Mouse (Mus musculus): ENCODE data around the gene B9d2. TPM values are rescaled to one million over a fixed set of nuclear protein-coding genes. Genes with fewer than 3 reads are reported as not detected.

Gene B9d2
- polyA plus RNA-seq, 1 experiment from 2014 or later: 49.8 TPM

- H3K36me3 ChIP-seq (ENCODE audit: control insufficient read depth, insufficient read depth, low read length): no peaks in the 10 kb centered on the region
- H3K27me3 ChIP-seq (ENCODE audit: control insufficient read depth, insufficient read depth, low read depth, low read length): peaks cover 62% of the 10 kb centered on the region
- H3K4me2 ChIP-seq (ENCODE audit: low read length): peak overlapping the region; percentile 71
- H3K4me1 ChIP-seq (ENCODE audit: control insufficient read depth, insufficient read depth, low read length): peaks cover 25% of the 10 kb centered on the region
- peak overlapping the region; percentile 41 for H3K4me3 ChIP-seq (ENCODE audit: low read depth, low read length)
- ATAC-seq: no peak
- whole genome bisulfite sequencing: 1% methylated on average over 50 of the region's 52 CpGs
- no peak overlapping the region for H3K27ac ChIP-seq (ENCODE audit: low read length)
- peak overlapping the region; percentile 54; the same call in 1 of the 2 replicates for H3K9ac ChIP-seq (ENCODE audit: low read depth, low read length)
- no peaks in the 10 kb centered on the region for H3K9me3 ChIP-seq (replicated peaks; ENCODE audit: control insufficient read depth, low read length, poor library complexity, severe bottlenecking)
Observed at GRCm38 (mm10) chr7:25688810-25689586, 8.4 kb downstream of the B9d2 start.

DNA sequence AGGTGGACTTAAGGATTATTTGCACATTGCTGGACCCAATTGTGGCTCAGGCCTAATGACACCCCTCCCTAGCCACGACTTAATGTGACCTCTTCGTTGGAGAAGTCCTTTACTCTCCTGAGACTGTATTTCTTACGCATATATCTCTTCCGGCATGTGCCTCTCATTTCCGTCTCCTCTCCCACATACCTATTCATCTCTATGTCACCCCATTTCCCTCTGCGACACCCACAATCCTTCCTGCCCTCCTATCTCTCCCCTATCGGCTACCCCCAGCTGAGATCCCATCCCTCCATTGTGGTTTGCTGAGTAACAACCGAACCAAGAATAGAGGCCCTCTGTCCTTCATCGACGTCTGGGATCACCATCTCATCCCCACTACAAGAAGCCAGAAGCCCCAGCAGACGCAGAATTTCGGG lies 9.0 kb downstream of the B9d2 start:
- Histone ChIP-seq H3K27ac (ENCODE audit: low read length) (no peak overlapping the region), H3K27me3 (ENCODE audit: control insufficient read depth, insufficient read depth, low read depth, low read length) (peaks cover 62% of the 10 kb centered on the region), H3K4me3 (ENCODE audit: low read depth, low read length) (peak overlapping the region; percentile 41), H3K36me3 (ENCODE audit: control insufficient read depth, insufficient read depth, low read length) (no peaks in the 10 kb centered on the region), H3K9me3 (replicated peaks; ENCODE audit: control insufficient read depth, low read length, poor library complexity, severe bottlenecking) (no peaks in the 10 kb centered on the region), H3K9ac (ENCODE audit: low read depth, low read length) (no peak overlapping the region; the same call in 1 of the 2 replicates), H3K4me2 (ENCODE audit: low read length) (peak overlapping the region; percentile 71), H3K4me1 (ENCODE audit: control insufficient read depth, insufficient read depth, low read length) (peaks cover 25% of the 10 kb centered on the region)
- WGBS: 13% methylated on average over 12 of the region's 12 CpGs
- ATAC-seq: no peak

- Histone ChIP-seq H3K27me3 (ENCODE audit: control insufficient read depth, insufficient read depth, low read depth, low read length) (peaks cover 62% of the 10 kb centered on the region), H3K9me3 (replicated peaks; ENCODE audit: control insufficient read depth, low read length, poor library complexity, severe bottlenecking) (no peaks in the 10 kb centered on the region), H3K36me3 (ENCODE audit: control insufficient read depth, insufficient read depth, low read length) (no peaks in the 10 kb centered on the region), H3K4me1 (ENCODE audit: control insufficient read depth, insufficient read depth, low read length) (peaks cover 25% of the 10 kb centered on the region), H3K4me3 (ENCODE audit: low read depth, low read length) (no peak overlapping the region), H3K9ac (ENCODE audit: low read depth, low read length) (no peak overlapping the region), H3K27ac (ENCODE audit: low read length) (no peak overlapping the region), H3K4me2 (ENCODE audit: low read length) (no peak overlapping the region; the same call in 1 of the 2 replicates)
- no peak for ATAC-seq
- WGBS: 38% methylated on average over 5 of the region's 5 CpGs
Observed at GRCm38 (mm10) chr7:25690051-25690450, 9.5 kb downstream of the B9d2 start.

DNA sequence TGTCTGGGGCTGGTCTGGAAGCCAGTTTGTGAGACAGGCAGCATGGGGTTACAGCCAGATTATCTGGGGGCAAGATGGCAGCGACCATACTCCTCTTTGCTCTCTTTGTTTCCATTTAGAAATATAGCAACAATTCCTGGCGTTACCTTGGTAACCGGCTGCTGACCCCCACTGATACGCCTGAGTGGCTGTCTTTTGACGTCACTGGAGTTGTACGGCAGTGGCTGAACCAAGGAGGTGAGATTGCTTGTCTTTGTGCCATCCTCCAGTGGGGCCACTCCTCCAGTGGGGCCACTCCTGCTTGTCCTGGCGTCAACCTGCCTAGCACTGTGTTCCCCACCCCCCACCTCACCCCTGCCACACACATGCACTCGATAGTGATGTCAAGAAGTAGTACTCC lies 13.5 kb downstream of the B9d2 start:
- Histone ChIP-seq H3K9me3 (replicated peaks; ENCODE audit: control insufficient read depth, low read length, poor library complexity, severe bottlenecking) (no peaks in the 10 kb centered on the region), H3K27ac (ENCODE audit: low read length) (peak overlapping the region; percentile 45; the same call in 1 of the 2 replicates), H3K4me1 (ENCODE audit: control insufficient read depth, insufficient read depth, low read length) (peaks cover 3% of the 10 kb centered on the region; the same call in 1 of the 2 replicates), H3K36me3 (ENCODE audit: control insufficient read depth, insufficient read depth, low read length) (no peaks in the 10 kb centered on the region), H3K4me3 (ENCODE audit: low read depth, low read length) (no peak overlapping the region), H3K4me2 (ENCODE audit: low read length) (no peak overlapping the region), H3K27me3 (ENCODE audit: control insufficient read depth, insufficient read depth, low read depth, low read length) (peaks cover 25% of the 10 kb centered on the region), H3K9ac (ENCODE audit: low read depth, low read length) (no peak overlapping the region)
- peak; percentile 71 for ATAC-seq
- 39% methylated on average over 8 of the region's 8 CpGs for WGBS

GRCm38 (mm10) chr7:25699851-25700250 lies 19.3 kb downstream of the B9d2 start:
- Histone ChIP-seq H3K4me3 (ENCODE audit: low read depth, low read length) (no peak overlapping the region), H3K9ac (ENCODE audit: low read depth, low read length) (no peak overlapping the region), H3K27me3 (ENCODE audit: control insufficient read depth, insufficient read depth, low read depth, low read length) (no peaks in the 10 kb centered on the region), H3K9me3 (replicated peaks; ENCODE audit: control insufficient read depth, low read length, poor library complexity, severe bottlenecking) (no peaks in the 10 kb centered on the region), H3K4me2 (ENCODE audit: low read length) (no peak overlapping the region), H3K36me3 (ENCODE audit: control insufficient read depth, insufficient read depth, low read length) (no peaks in the 10 kb centered on the region), H3K4me1 (ENCODE audit: control insufficient read depth, insufficient read depth, low read length) (peaks cover 4% of the 10 kb centered on the region), H3K27ac (ENCODE audit: low read length) (no peak overlapping the region)
- no peak for ATAC-seq
- 57% methylated on average over 13 of the region's 13 CpGs for WGBS

DNA sequence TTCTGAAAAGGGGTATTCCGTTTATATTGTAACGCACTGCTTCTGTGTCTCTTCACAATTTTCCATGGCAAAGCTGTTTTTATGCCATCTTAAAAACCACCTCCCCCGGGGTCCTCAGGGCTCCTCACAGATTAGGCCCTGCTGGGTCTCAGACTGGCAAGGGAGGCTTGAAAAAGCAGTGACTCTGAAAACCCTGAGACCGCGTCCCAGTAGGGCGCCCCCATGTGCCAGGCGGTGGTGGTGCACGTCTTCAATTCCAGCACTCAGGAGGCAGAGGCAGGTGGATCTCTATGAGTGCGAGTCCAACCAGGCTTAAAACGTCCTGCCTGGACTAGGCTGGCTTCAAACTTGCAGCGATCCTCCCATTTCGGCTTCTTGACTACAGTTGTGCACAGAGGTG lies 20.2 kb downstream of the B9d2 start:
- H3K36me3 ChIP-seq (ENCODE audit: control insufficient read depth, insufficient read depth, low read length): no peaks in the 10 kb centered on the region
- H3K27ac ChIP-seq (ENCODE audit: low read length): no peak overlapping the region
- H3K4me3 ChIP-seq (ENCODE audit: low read depth, low read length): no peak overlapping the region
- H3K9me3 ChIP-seq (replicated peaks; ENCODE audit: control insufficient read depth, low read length, poor library complexity, severe bottlenecking): no peaks in the 10 kb centered on the region
- WGBS: 76% methylated on average over 12 of the region's 12 CpGs
- H3K4me2 ChIP-seq (ENCODE audit: low read length): no peak overlapping the region
- ATAC-seq: no peak
- H3K27me3 ChIP-seq (ENCODE audit: control insufficient read depth, insufficient read depth, low read depth, low read length): no peaks in the 10 kb centered on the region
- H3K9ac ChIP-seq (ENCODE audit: low read depth, low read length): no peak overlapping the region
- H3K4me1 ChIP-seq (ENCODE audit: control insufficient read depth, insufficient read depth, low read length): peaks cover 4% of the 10 kb centered on the region

- WGBS: 97% methylated on average over 2 of the region's 2 CpGs
- Histone ChIP-seq H3K9me3 (replicated peaks; ENCODE audit: control insufficient read depth, low read length, poor library complexity, severe bottlenecking) (no peaks in the 10 kb centered on the region), H3K27ac (ENCODE audit: low read length) (no peak overlapping the region), H3K4me2 (ENCODE audit: low read length) (no peak overlapping the region), H3K4me3 (ENCODE audit: low read depth, low read length) (no peak overlapping the region), H3K4me1 (ENCODE audit: control insufficient read depth, insufficient read depth, low read length) (peaks cover 4% of the 10 kb centered on the region), H3K27me3 (ENCODE audit: control insufficient read depth, insufficient read depth, low read depth, low read length) (no peaks in the 10 kb centered on the region), H3K9ac (ENCODE audit: low read depth, low read length) (no peak overlapping the region), H3K36me3 (ENCODE audit: control insufficient read depth, insufficient read depth, low read length) (no peaks in the 10 kb centered on the region)
- no peak for ATAC-seq
Observed at GRCm38 (mm10) chr7:25702350-25702749, 21.8 kb downstream of the B9d2 start.

GRCm38 (mm10) chr7:25703793-25704494 lies 23.4 kb downstream of the B9d2 start:
- ATAC-seq: peak; percentile 49; the same call in 1 of the 2 replicates

More at GRCm38 (mm10) chr7:25703793-25704494, 23.4 kb downstream of the B9d2 start:
- Histone ChIP-seq H3K9me3 (replicated peaks; ENCODE audit: control insufficient read depth, low read length, poor library complexity, severe bottlenecking) (no peaks in the 10 kb centered on the region), H3K9ac (ENCODE audit: low read depth, low read length) (peak overlapping the region; percentile 51; the same call in 1 of the 2 replicates), H3K27ac (ENCODE audit: low read length) (no peak overlapping the region), H3K27me3 (ENCODE audit: control insufficient read depth, insufficient read depth, low read depth, low read length) (no peaks in the 10 kb centered on the region), H3K36me3 (ENCODE audit: control insufficient read depth, insufficient read depth, low read length) (no peaks in the 10 kb centered on the region), H3K4me1 (ENCODE audit: control insufficient read depth, insufficient read depth, low read length) (peaks cover 4% of the 10 kb centered on the region), H3K4me2 (ENCODE audit: low read length) (peak overlapping the region; percentile 78), H3K4me3 (ENCODE audit: low read depth, low read length) (peak overlapping the region; percentile 40)
- WGBS: 22% methylated on average over 10 of the region's 10 CpGs

All from midbrain, embryonic 16.5 days (tissue).